Mouse (Mus musculus): ENCODE data around the gene Fstl4. TPM values are rescaled to one million over a fixed set of nuclear protein-coding genes. Genes with fewer than 3 reads are reported as not detected.

The Fstl4 gene
- total RNA-seq (2014; rRNA removed) (10.9 and 11.3 TPM in 2 replicates), polyA plus RNA-seq (2015; fragmentation: Nextera tagmentation; extraction: Ambion mirVana) (10.9 TPM in 2 replicates)

DNA sequence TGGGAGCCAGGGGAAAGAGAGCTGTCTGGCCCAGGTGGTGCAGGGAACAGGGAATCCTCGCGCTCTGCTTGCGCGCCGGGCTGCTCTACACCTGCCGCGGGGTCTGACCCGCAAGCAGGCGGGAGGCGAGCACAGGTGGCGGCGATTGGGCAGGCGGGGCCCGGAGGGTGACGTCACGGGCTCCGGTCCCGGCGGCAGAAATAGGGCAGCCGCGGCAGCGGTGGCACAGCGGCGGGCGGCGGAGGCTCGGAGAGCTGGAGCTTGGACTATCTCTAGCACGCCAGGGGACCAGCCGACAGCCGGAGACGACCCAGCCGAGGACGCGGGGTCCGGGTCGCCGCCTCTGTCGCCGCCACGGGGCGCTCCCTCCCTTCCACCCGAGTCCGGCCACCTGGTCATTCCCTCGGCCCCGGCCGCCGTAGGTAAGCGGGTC lies at the start of gene Fstl4:
TSS of gene Fstl4 (plus strand) at position 174 of the 433 bp plus-strand sequence.
- Histone ChIP-seq H3K36me3 (ENCODE audit: insufficient read depth, low read length) (no peaks in the 10 kb centered on the region), H3K4me3 (ENCODE audit: low read length) (peak within 1 kb of the TSS; percentile 64), H3K9ac (replicated peaks; ENCODE audit: low read length) (peak within 1 kb of the TSS; percentile 63), H3K4me1 (ENCODE audit: insufficient read depth, low read length) (peaks cover 10% of the 10 kb centered on the region), H3K27me3 (ENCODE audit: insufficient read depth, low read length) (peaks cover 18% of the 10 kb centered on the region), H3K9me3 (ENCODE audit: low read length) (no peaks in the 10 kb centered on the region), H3K27ac (peak within 1 kb of the TSS; percentile 36; the same call in 1 of the 2 replicates), H3K4me2 (ENCODE audit: low read depth, low read length) (peak within 1 kb of the TSS; percentile 98)
- no peak for TF ChIP-seq CTCF (IDR thresholded peaks at IDR 0.05; ENCODE audit: low read depth)
- peak; percentile 60 for ATAC-seq
- DNase-seq (ENCODE audit: low spot score), result peak; percentile 59
- WGBS, result 0% methylated on average over 44 of the region's 48 CpGs

GRCm38 (mm10) chr11:52718570-52718969 lies 45.9 kb upstream of the Fstl4 start:
- Histone ChIP-seq H3K36me3 (ENCODE audit: insufficient read depth, low read length) (no peaks in the 10 kb centered on the region), H3K9me3 (ENCODE audit: low read length) (no peaks in the 10 kb centered on the region), H3K27ac (no peak overlapping the region), H3K4me2 (ENCODE audit: low read depth, low read length) (no peak overlapping the region), H3K27me3 (ENCODE audit: insufficient read depth, low read length) (no peaks in the 10 kb centered on the region), H3K4me1 (ENCODE audit: insufficient read depth, low read length) (no peaks in the 10 kb centered on the region), H3K4me3 (ENCODE audit: low read length) (no peak overlapping the region), H3K9ac (replicated peaks; ENCODE audit: low read length) (no peak overlapping the region)
- TF ChIP-seq CTCF (IDR thresholded peaks at IDR 0.05; ENCODE audit: low read depth), result no peak
- ATAC-seq, result no peak
- no peak for DNase-seq (ENCODE audit: low spot score)
- 75% methylated on average over 1 of the region's 1 CpGs for WGBS

GRCm38 (mm10) chr11:52721087-52721486 lies 43.3 kb upstream of the Fstl4 start:
- WGBS, result 68% methylated on average over 6 of the region's 6 CpGs
- no peak for DNase-seq (ENCODE audit: low spot score)
- ATAC-seq, result no peak
- H3K9ac ChIP-seq (replicated peaks; ENCODE audit: low read length), result no peak overlapping the region
- H3K27ac ChIP-seq, result no peak overlapping the region
- H3K4me1 ChIP-seq (ENCODE audit: insufficient read depth, low read length), result no peaks in the 10 kb centered on the region
- TF ChIP-seq CTCF (IDR thresholded peaks at IDR 0.05; ENCODE audit: low read depth), result no peak
- no peaks in the 10 kb centered on the region for H3K9me3 ChIP-seq (ENCODE audit: low read length)
- no peak overlapping the region for H3K4me3 ChIP-seq (ENCODE audit: low read length)
- H3K36me3 ChIP-seq (ENCODE audit: insufficient read depth, low read length), result no peaks in the 10 kb centered on the region
- H3K27me3 ChIP-seq (ENCODE audit: insufficient read depth, low read length), result no peaks in the 10 kb centered on the region
- no peak overlapping the region for H3K4me2 ChIP-seq (ENCODE audit: low read depth, low read length)

DNA sequence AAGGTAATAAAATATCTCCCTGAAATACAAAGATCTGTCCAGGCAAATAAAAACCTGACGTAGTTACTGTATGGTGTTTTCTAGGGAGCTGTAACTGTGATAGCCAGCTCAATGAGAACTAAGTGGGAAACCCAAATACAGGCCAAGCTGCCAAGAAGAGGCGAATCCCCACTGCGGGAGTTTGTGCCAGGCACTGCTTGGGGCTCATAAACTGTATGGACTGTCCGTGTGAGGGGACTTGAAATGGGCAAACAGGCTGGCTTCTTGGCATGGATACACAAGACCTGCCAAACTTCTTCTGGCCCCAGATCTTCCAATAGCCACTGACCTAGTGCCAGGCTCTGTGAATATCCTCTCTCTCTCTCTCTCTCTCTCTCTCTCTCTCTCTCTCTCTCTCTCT lies 41.7 kb upstream of the Fstl4 start:
- Histone ChIP-seq H3K4me1 (ENCODE audit: insufficient read depth, low read length) (no peaks in the 10 kb centered on the region), H3K27me3 (ENCODE audit: insufficient read depth, low read length) (no peaks in the 10 kb centered on the region), H3K9me3 (ENCODE audit: low read length) (no peaks in the 10 kb centered on the region), H3K4me2 (ENCODE audit: low read depth, low read length) (no peak overlapping the region), H3K27ac (no peak overlapping the region), H3K36me3 (ENCODE audit: insufficient read depth, low read length) (no peaks in the 10 kb centered on the region), H3K9ac (replicated peaks; ENCODE audit: low read length) (no peak overlapping the region), H3K4me3 (ENCODE audit: low read length) (no peak overlapping the region)
- 69% methylated on average over 4 of the region's 4 CpGs for WGBS
- DNase-seq (ENCODE audit: low spot score), result peak; percentile 43
- TF ChIP-seq CTCF (IDR thresholded peaks at IDR 0.05; ENCODE audit: low read depth), result no peak
- no peak for ATAC-seq

DNA sequence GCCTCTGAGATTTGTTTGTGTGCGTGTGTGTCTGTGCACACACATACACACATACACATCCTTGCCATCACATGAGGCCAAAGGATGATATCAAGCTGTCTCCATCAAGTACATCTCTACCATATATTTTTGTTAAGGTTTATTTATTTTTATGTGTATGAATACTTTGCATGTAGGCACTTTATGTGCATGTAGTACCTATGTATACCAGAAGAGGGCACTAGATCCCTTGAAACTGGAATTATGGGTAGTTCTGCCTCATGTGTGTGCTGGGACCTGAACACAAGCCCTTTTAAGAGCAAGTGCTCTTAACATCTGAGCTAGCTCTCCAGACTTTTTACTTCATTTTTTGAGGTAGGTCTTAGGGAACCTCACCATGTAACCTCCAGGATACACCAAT lies 38.4 kb upstream of the Fstl4 start:
- H3K9ac ChIP-seq (replicated peaks; ENCODE audit: low read length), result no peak overlapping the region
- H3K9me3 ChIP-seq (ENCODE audit: low read length), result no peaks in the 10 kb centered on the region
- H3K36me3 ChIP-seq (ENCODE audit: insufficient read depth, low read length), result no peaks in the 10 kb centered on the region
- H3K4me2 ChIP-seq (ENCODE audit: low read depth, low read length), result no peak overlapping the region
- DNase-seq (ENCODE audit: low spot score), result no peak
- TF ChIP-seq CTCF (IDR thresholded peaks at IDR 0.05; ENCODE audit: low read depth), result peak; percentile 37
- H3K27me3 ChIP-seq (ENCODE audit: insufficient read depth, low read length), result no peaks in the 10 kb centered on the region
- no peaks in the 10 kb centered on the region for H3K4me1 ChIP-seq (ENCODE audit: insufficient read depth, low read length)
- ATAC-seq, result no peak
- 100% methylated on average over 1 of the region's 1 CpGs for WGBS
- H3K4me3 ChIP-seq (ENCODE audit: low read length), result no peak overlapping the region
- no peak overlapping the region for H3K27ac ChIP-seq

- ATAC-seq, result peak; percentile 83
- no peak overlapping the region for H3K27ac ChIP-seq
- H3K4me1 ChIP-seq (ENCODE audit: insufficient read depth, low read length), result no peaks in the 10 kb centered on the region
- H3K4me3 ChIP-seq (ENCODE audit: low read length), result no peak overlapping the region
- TF ChIP-seq CTCF (IDR thresholded peaks at IDR 0.05; ENCODE audit: low read depth), result no peak
- peak; percentile 60 for DNase-seq (ENCODE audit: low spot score)
- H3K9ac ChIP-seq (replicated peaks; ENCODE audit: low read length), result no peak overlapping the region
- no peaks in the 10 kb centered on the region for H3K9me3 ChIP-seq (ENCODE audit: low read length)
- H3K27me3 ChIP-seq (ENCODE audit: insufficient read depth, low read length), result no peaks in the 10 kb centered on the region
- no peaks in the 10 kb centered on the region for H3K36me3 ChIP-seq (ENCODE audit: insufficient read depth, low read length)
- H3K4me2 ChIP-seq (ENCODE audit: low read depth, low read length), result no peak overlapping the region
- 46% methylated on average over 15 of the region's 15 CpGs for WGBS
These were observed 36.0 kb upstream of the Fstl4 start for GRCm38 (mm10) chr11:52728479-52728878.

GRCm38 (mm10) chr11:52729890-52730289 lies 34.5 kb upstream of the Fstl4 start:
- Histone ChIP-seq H3K9ac (replicated peaks; ENCODE audit: low read length) (no peak overlapping the region), H3K4me1 (ENCODE audit: insufficient read depth, low read length) (no peaks in the 10 kb centered on the region), H3K4me2 (ENCODE audit: low read depth, low read length) (no peak overlapping the region), H3K27ac (no peak overlapping the region), H3K9me3 (ENCODE audit: low read length) (no peaks in the 10 kb centered on the region), H3K4me3 (ENCODE audit: low read length) (no peak overlapping the region), H3K36me3 (ENCODE audit: insufficient read depth, low read length) (no peaks in the 10 kb centered on the region), H3K27me3 (ENCODE audit: insufficient read depth, low read length) (no peaks in the 10 kb centered on the region)
- no peak for TF ChIP-seq CTCF (IDR thresholded peaks at IDR 0.05; ENCODE audit: low read depth)
- DNase-seq (ENCODE audit: low spot score) (no peak), ATAC-seq (no peak)
- WGBS, result 87% methylated on average over 5 of the region's 5 CpGs
